Mouse (Mus musculus) adrenal gland, postnatal 14 days (tissue): ENCODE measurements at regions not wholly inside any gene's neighbourhood (a gene's known extent, or its start where the extent isn't known, plus 50 kb on each side); places are given as distances from the start of the nearest gene placed in this dataset.
"Not testable (repeated sequence)": the region's sequence is repeated elsewhere in the genome, so short reads cannot be mapped to it uniquely, and the experiment has no call there.

Experiments
- DNase-seq: peaks from one replicate; pipeline ENCODE4 v3.0.0; 2021; ENCODE audit warnings: mixed read lengths
- microRNA-seq, 2 experiments: library from miRNA; unstranded; fragments of <30 nt; microRNA quantifications; one replicate each; pipeline ENCODE4 v1.2.0; 2021

GRCm38 (mm10) chr5:13847571-13847970, 56.2 kb downstream of the Speer3 start:
- DNase-seq: no peak

DNA sequence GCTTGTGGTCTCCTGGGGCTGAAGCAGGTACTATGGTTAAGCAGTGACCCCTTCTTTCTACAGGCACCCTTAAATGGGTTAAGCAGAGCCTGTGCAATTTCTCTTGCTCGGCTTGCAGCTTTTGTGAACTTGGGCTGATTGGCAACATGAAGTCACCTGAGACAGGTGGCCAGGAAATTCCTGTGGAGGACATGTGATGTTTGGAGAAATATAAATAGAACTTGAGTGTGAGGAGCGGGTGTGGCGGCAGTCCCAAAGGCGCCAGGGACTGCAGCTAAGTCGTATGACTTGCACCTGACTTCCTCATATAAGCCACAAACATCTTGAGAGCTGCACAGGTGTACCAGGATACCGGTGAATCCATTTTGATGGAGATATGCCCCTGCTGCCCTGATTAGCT, 88.8 kb downstream of the Speer3 start:
- not testable (repeated sequence) for DNase-seq

- DNase-seq: no peak
Observed at GRCm38 (mm10) chr5:13888415-13888814, 97.0 kb downstream of the Speer3 start.

DNA sequence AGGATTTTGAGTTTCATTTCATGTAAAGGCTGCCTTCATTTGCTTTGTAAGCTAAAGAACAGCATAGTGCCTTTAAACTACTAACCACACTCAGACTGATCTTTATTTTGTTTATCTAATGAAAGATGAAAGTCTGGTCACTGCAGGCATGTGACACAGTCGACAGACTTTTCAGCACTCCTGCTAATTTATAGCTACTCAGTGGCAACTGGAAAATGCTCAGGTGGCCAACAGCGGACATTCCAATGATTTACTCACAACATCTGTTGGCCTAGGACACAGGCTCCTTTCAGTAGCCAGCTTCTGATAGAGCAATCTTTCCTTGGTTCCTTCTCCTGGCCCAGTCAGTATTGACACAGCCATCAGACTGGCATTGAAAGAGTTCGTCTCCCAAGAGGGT, 116.8 kb upstream of the Sema3e start:
- no peak for DNase-seq

DNA sequence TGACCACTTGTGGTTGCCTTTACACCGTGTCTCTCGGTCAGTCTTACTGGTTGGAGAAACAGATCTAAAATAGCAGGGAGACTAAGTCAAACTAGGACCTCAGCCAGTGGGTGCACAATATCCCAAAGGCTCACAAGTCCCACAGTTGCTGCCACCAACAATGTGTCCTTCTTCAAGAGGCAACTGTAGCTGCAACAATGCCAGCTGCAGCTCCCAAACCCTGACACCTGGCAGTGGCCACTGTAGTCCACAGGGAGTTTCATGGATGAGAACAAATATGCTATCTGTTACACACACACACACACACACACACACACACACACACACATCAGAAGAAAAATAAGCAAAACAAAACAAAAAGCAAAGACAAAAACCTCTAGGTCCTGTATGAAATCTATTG, 107.7 kb upstream of the Sema3e start:
- no peak for DNase-seq

DNA sequence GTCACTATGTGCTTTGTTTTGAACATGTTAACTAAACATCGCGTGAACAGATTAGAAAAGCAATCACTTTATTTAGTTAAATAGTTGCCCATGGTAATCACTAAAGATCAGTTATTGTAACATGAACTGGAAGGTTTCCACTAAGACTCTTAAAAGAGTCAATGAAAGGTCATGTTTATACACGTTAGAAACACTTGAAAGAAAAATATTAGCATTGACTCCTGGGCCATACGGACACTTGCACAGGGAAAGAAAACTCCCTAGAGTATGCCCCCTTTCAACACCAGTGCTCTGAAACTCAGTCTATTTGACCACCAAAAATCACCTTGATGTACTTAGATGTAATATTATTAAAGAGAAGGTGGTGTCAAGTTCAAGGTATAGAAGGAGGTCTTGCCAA, 102.8 kb upstream of the Sema3e start:
- no peak for DNase-seq

GRCm38 (mm10) chr5:13931011-13931410, 94.1 kb upstream of the Sema3e start:
- no peak for DNase-seq

GRCm38 (mm10) chr5:13951346-13951745, 73.7 kb upstream of the Sema3e start:
- no peak for DNase-seq

- no peak for DNase-seq
Observed at GRCm38 (mm10) chr5:13955616-13956015, 69.5 kb upstream of the Sema3e start.

DNA sequence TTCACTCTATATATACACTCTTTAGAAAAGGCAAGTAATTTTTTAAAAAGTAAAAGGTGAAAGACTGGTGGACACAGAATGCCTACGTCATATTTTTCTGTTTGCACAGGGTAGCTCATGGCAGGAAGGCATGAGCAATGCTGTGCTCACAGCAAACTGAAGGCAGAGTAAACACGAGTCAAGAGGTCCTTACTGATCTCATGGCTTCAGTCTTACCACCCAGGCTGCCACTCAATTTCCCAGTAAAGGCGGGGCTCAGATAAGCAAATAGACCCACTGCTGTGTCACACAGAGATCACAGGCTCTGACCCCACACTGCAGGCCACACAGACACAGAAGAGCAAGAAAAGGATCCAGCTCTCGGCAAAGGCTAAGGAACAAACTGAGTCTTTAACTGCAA, 65.5 kb upstream of the Sema3e start:
- DNase-seq: no peak

DNA sequence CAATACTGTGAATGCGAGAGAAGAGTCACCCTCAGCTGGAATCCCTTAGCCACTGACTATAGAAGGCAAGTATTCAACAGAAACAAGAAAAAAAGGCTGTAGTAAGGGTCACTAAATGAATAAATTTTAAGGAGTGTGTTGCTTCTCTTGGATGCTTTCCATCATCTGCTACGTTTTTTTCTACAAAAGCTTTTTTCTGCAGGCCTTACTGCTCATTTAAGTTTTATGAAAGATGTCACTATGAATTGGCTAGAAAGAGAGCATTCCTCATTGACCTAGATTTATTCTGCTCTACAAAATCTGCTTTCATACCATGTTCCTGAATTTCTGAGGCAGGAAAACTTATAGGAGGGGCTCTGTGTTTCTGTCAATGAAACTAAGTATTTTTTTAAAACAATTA, 59.2 kb upstream of the Sema3e start:
- DNase-seq: no peak

DNA sequence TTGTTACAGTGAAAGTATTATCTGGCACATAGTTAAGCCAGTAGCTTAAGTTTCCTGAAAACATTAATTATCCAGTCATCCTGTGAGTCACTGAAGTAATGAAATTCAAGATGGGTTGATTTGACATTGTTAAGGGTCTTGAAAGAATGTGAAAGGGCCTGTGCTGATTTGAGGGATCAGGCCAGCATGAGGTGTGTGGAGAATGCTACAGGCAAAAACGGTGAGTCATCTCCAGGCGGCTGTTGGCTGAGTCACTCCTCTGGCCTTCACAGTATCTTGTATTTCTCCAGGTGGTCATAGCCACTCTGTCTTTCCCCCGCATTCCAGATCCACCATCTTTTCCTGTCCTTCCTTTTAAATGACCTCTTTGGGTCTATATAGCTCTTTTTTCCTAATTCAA, 50.4 kb upstream of the Sema3e start:
- peak; percentile 5 for DNase-seq

Small RNA genes lying in the stretch of these regions (microRNA-seq; reads per million reads assigned to microRNA genes)
- gene Gm24054: 0 reads per million in 2 experiments
